Mouse (Mus musculus) liver (tissue): ENCODE results near the gene Zfyve9.

ENCODE experiments used
- DNase-seq: peaks from one replicate; pipeline ENCODE4 v3.0.0-alpha.2; 2020; ENCODE audit warnings: mixed read lengths

The Zfyve9 gene

DNA sequence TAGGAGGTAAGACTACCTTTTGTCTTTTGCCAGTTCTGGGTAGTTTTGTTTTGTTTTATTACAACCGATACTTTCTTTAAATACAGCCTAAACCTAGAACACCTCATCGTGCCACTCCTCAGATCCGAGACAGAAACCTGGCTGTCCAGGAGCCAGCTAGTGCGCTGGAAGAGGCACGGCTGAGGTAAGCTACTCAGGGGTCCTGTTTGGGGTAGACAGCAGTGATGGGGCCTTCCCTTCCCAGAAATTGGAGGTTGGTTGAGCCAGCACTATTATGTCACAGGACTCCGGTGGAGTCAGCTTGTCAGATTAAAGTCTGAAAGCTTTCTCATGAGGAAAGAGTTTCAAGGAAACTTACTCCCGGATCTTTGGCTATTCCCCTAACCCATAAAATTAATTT lies 178.7 kb downstream of the Zfyve9 start:
- DNase-seq, result no peak

DNA sequence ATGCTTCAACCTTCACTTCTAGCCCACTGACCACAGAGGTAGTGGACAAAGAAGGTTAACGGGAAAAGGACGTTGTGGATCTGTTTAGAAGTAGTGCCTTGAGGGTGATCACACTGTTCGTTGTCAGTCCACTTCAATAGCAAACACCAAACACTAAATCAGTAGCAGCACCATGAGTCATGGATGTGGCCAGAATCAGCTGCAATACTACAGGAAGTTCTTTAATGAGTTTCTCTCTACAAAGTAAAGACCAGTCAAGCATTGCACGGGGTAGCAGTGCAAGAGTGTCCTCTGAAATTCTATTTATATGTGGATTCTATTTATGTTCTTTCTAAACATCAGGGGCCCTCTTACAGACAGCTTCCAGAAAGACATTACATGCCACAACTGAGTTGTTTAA lies 182.3 kb downstream of the Zfyve9 start:
- no peak for DNase-seq

DNA sequence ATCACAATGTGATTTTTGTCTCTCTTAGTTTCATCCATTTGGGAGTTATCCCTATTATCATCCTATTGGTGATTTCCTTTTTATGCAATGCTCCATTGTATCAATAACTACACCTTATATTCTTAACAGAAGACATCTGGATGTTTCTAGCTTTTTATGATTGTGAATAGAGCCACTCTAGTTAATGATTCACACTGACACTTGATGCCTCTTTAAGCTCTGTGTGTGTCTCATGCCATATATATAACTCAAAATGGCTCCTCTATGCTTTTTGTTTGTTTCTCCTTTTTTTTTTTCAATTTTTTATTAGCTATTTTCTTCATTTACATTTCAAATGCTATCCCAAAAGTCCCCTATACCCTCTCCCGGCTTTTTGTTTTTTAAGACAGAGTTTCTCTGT lies 184.8 kb downstream of the Zfyve9 start:
- no peak for DNase-seq

DNA sequence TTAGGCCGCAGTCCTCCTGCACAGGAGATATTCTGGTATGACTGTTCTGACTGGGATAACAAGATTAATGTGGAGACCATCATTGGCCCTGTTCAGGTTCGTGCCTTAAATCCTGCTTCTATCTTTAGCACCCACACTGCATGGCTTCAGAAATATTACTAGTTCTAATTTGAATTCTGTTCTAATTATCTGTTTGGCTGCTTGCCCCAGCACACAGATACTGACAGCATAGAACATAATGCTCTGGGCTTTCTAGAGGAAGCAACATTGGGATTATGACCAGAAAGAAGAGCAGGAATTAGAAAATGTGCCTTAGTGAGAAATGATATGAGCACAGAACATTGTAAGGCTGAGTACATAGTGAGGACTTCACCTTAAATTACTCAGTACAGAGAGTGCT lies 187.2 kb downstream of the Zfyve9 start:
- no peak for DNase-seq
